Mouse (Mus musculus): ENCODE data around the gene Ltf. TPM values are rescaled to one million over a fixed set of nuclear protein-coding genes. Genes with fewer than 3 reads are reported as not detected.
A peak's percentile ranks its signal among the peaks of the same experiment; 100 is the strongest.

The Ltf gene
- 11.3 and 16.1 TPM in 2 replicates for polyA plus RNA-seq (2015; fragmentation: Nextera tagmentation; extraction: Ambion mirVana)

DNA sequence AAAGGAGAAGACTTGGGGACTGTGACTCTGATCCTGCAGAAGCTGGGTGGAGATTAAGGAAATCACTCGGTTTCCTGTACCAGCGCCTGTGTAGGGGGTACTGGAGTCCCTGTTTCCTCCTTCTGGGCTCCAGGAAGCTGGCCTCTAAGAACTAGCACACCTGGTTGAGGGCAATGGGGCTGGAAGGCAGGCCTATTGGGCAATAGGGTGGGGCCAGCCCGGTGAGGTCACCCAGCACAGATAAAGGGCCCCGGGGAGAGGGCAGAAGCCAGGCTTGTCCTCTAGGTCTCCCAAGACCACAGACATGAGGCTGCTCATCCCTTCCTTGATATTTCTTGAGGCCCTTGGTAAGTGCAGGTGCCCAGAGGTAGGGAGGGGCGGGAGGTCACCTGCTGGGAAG is at the start of gene Ltf:
Gene Ltf, plus strand, starts transcription at position 250 of the 400 bp plus-strand sequence.
- 43% methylated on average over 5 of the region's 5 CpGs for WGBS
- DNase-seq (ENCODE audit: low spot score): no peak
- Histone ChIP-seq H3K36me3 (ENCODE audit: insufficient read depth, low read length) (no peaks in the 10 kb centered on the region), H3K9ac (replicated peaks; ENCODE audit: low read depth) (no peak within 1 kb of the TSS), H3K4me3 (ENCODE audit: low read depth, low read length) (no peak within 1 kb of the TSS), H3K27ac (ENCODE audit: low read length) (no peak within 1 kb of the TSS), H3K27me3 (replicated peaks; ENCODE audit: insufficient read depth, low read length) (no peaks in the 10 kb centered on the region), H3K4me2 (replicated peaks; ENCODE audit: low read depth, low read length) (no peak within 1 kb of the TSS), H3K9me3 (ENCODE audit: low read length) (no peaks in the 10 kb centered on the region), H3K4me1 (ENCODE audit: insufficient read depth, low read depth, low read length) (peaks cover 4% of the 10 kb centered on the region; the same call in 1 of the 2 replicates)
- TF ChIP-seq CTCF (IDR thresholded peaks at IDR 0.05) (no peak), EP300 (IDR thresholded peaks at IDR 0.05) (no peak)
- peak; percentile 32 for ATAC-seq

GRCm38 (mm10) chr9:110979411-110979810 is 39.7 kb upstream of the Ltf start:
- no peaks in the 10 kb centered on the region for H3K36me3 ChIP-seq (ENCODE audit: insufficient read depth, low read length)
- WGBS: 91% methylated on average over 11 of the region's 11 CpGs
- no peak overlapping the region for H3K9ac ChIP-seq (replicated peaks; ENCODE audit: low read depth)
- no peaks in the 10 kb centered on the region for H3K9me3 ChIP-seq (ENCODE audit: low read length)
- no peak for ATAC-seq
- H3K27ac ChIP-seq (ENCODE audit: low read length): no peak overlapping the region
- TF ChIP-seq CTCF (IDR thresholded peaks at IDR 0.05): no peak
- no peak overlapping the region for H3K4me3 ChIP-seq (ENCODE audit: low read depth, low read length)
- no peaks in the 10 kb centered on the region for H3K27me3 ChIP-seq (replicated peaks; ENCODE audit: insufficient read depth, low read length)
- DNase-seq (ENCODE audit: low spot score): no peak
- no peak overlapping the region for H3K4me2 ChIP-seq (replicated peaks; ENCODE audit: low read depth, low read length)
- no peaks in the 10 kb centered on the region for H3K4me1 ChIP-seq (ENCODE audit: insufficient read depth, low read depth, low read length)

GRCm38 (mm10) chr9:110982351-110982750 is 36.7 kb upstream of the Ltf start:
- H3K27me3 ChIP-seq (replicated peaks; ENCODE audit: insufficient read depth, low read length): no peaks in the 10 kb centered on the region
- H3K4me3 ChIP-seq (ENCODE audit: low read depth, low read length): no peak overlapping the region
- H3K4me1 ChIP-seq (ENCODE audit: insufficient read depth, low read depth, low read length): no peaks in the 10 kb centered on the region
- DNase-seq (ENCODE audit: low spot score) (no peak), ATAC-seq (no peak)
- no peak overlapping the region for H3K9ac ChIP-seq (replicated peaks; ENCODE audit: low read depth)
- no peak overlapping the region for H3K27ac ChIP-seq (ENCODE audit: low read length)
- TF ChIP-seq EP300 (IDR thresholded peaks at IDR 0.05) (no peak), CTCF (IDR thresholded peaks at IDR 0.05) (no peak)
- 62% methylated on average over 4 of the region's 4 CpGs for WGBS
- no peaks in the 10 kb centered on the region for H3K36me3 ChIP-seq (ENCODE audit: insufficient read depth, low read length)
- H3K9me3 ChIP-seq (ENCODE audit: low read length): no peaks in the 10 kb centered on the region
- H3K4me2 ChIP-seq (replicated peaks; ENCODE audit: low read depth, low read length): no peak overlapping the region

DNA sequence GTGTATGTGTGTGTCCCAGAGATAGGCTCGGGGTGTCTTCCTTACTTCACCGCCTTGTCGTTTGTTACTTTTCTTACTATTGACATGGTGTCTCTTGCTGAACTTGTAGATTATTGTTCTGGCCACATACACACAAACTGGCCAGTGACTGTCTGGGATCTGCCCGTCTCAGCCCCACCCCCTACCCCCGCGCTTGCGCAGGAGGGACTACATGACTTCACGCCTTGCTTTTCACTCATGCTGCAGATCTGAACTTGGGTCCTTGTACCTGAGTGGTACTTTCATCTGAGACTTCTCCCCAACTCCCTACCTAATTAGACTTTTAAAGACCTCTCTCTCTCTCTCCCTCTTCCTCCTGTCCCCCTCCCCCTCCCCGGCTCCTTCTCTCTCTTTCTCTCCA is 35.0 kb upstream of the Ltf start:
- H3K9me3 ChIP-seq (ENCODE audit: low read length): no peaks in the 10 kb centered on the region
- H3K4me3 ChIP-seq (ENCODE audit: low read depth, low read length): no peak overlapping the region
- DNase-seq (ENCODE audit: low spot score) (no peak), ATAC-seq (no peak)
- 90% methylated on average over 9 of the region's 9 CpGs for WGBS
- no peaks in the 10 kb centered on the region for H3K27me3 ChIP-seq (replicated peaks; ENCODE audit: insufficient read depth, low read length)
- H3K36me3 ChIP-seq (ENCODE audit: insufficient read depth, low read length): no peaks in the 10 kb centered on the region
- no peak overlapping the region for H3K4me2 ChIP-seq (replicated peaks; ENCODE audit: low read depth, low read length)
- TF ChIP-seq EP300 (IDR thresholded peaks at IDR 0.05): no peak
- no peak for TF ChIP-seq CTCF (IDR thresholded peaks at IDR 0.05)
- H3K9ac ChIP-seq (replicated peaks; ENCODE audit: low read depth): no peak overlapping the region
- no peaks in the 10 kb centered on the region for H3K4me1 ChIP-seq (ENCODE audit: insufficient read depth, low read depth, low read length)
- H3K27ac ChIP-seq (ENCODE audit: low read length): no peak overlapping the region

GRCm38 (mm10) chr9:110985541-110985940 is 33.5 kb upstream of the Ltf start:
- no peak for ATAC-seq
- H3K36me3 ChIP-seq (ENCODE audit: insufficient read depth, low read length): no peaks in the 10 kb centered on the region
- TF ChIP-seq CTCF (IDR thresholded peaks at IDR 0.05) (no peak), EP300 (IDR thresholded peaks at IDR 0.05) (no peak)
- DNase-seq (ENCODE audit: low spot score): no peak
- H3K9ac ChIP-seq (replicated peaks; ENCODE audit: low read depth): no peak overlapping the region
- 94% methylated on average over 5 of the region's 5 CpGs for WGBS
- no peaks in the 10 kb centered on the region for H3K4me1 ChIP-seq (ENCODE audit: insufficient read depth, low read depth, low read length)
- H3K27ac ChIP-seq (ENCODE audit: low read length): no peak overlapping the region
- no peak overlapping the region for H3K4me3 ChIP-seq (ENCODE audit: low read depth, low read length)
- H3K9me3 ChIP-seq (ENCODE audit: low read length): no peaks in the 10 kb centered on the region
- H3K27me3 ChIP-seq (replicated peaks; ENCODE audit: insufficient read depth, low read length): no peaks in the 10 kb centered on the region
- no peak overlapping the region for H3K4me2 ChIP-seq (replicated peaks; ENCODE audit: low read depth, low read length)

DNA sequence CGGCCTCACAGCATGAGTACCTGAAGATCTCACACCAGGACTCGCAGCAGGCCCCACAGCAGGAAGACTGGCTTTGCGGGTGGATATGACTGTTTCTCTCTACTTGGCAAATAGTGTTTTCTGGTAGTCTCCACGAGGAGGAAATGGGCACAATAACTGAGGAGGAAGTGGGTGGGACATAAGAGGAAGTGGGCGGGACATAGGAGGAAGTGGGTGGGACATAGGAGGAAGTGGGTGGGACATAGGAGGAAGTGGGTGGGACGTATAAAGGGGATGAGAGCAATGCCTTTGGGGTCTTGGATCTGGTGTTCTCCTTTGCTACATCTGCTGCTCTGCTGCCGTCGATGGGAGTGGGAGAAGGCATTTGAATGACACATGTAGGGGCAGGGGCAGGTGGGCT is 33.1 kb upstream of the Ltf start:
- ATAC-seq: 0 out of 2 replicates have a peak, but pooled peaks have one; percentile 23
- no peak for DNase-seq (ENCODE audit: low spot score)
- Histone ChIP-seq H3K27ac (ENCODE audit: low read length) (no peak overlapping the region), H3K9me3 (ENCODE audit: low read length) (no peaks in the 10 kb centered on the region), H3K27me3 (replicated peaks; ENCODE audit: insufficient read depth, low read length) (no peaks in the 10 kb centered on the region), H3K9ac (replicated peaks; ENCODE audit: low read depth) (no peak overlapping the region), H3K4me3 (ENCODE audit: low read depth, low read length) (no peak overlapping the region), H3K4me2 (replicated peaks; ENCODE audit: low read depth, low read length) (no peak overlapping the region), H3K36me3 (ENCODE audit: insufficient read depth, low read length) (no peaks in the 10 kb centered on the region), H3K4me1 (ENCODE audit: insufficient read depth, low read depth, low read length) (no peaks in the 10 kb centered on the region)
- 76% methylated on average over 8 of the region's 8 CpGs for WGBS
- TF ChIP-seq CTCF (IDR thresholded peaks at IDR 0.05): no peak
- 0 out of 2 replicates have a peak, but pooled peaks have one; percentile 26 for TF ChIP-seq EP300 (IDR thresholded peaks at IDR 0.05)

GRCm38 (mm10) chr9:110987331-110987730 is 31.7 kb upstream of the Ltf start:
- Histone ChIP-seq H3K4me3 (ENCODE audit: low read depth, low read length) (no peak overlapping the region), H3K27ac (ENCODE audit: low read length) (no peak overlapping the region), H3K27me3 (replicated peaks; ENCODE audit: insufficient read depth, low read length) (no peaks in the 10 kb centered on the region), H3K9ac (replicated peaks; ENCODE audit: low read depth) (no peak overlapping the region), H3K4me1 (ENCODE audit: insufficient read depth, low read depth, low read length) (no peaks in the 10 kb centered on the region), H3K9me3 (ENCODE audit: low read length) (no peaks in the 10 kb centered on the region), H3K4me2 (replicated peaks; ENCODE audit: low read depth, low read length) (no peak overlapping the region), H3K36me3 (ENCODE audit: insufficient read depth, low read length) (no peaks in the 10 kb centered on the region)
- TF ChIP-seq EP300 (IDR thresholded peaks at IDR 0.05) (no peak), CTCF (IDR thresholded peaks at IDR 0.05) (no peak)
- ATAC-seq (no peak), DNase-seq (ENCODE audit: low spot score) (no peak)
- 60% methylated on average over 4 of the region's 4 CpGs for WGBS
